Mouse (Mus musculus) stomach, embryonic 14.5 days (tissue): ENCODE measurements at regions not wholly inside any gene's neighbourhood (a gene's known extent, or its start where the extent isn't known, plus 50 kb on each side); places are given as distances from the start of the nearest gene placed in this dataset.

ENCODE experiments used
- ATAC-seq: fragments of 200-750 bp; cut with Nextera tagmentation; 2 replicates; pipeline ENCODE4 v1.8.0; 2017; ENCODE audit warnings: low read depth, moderate TSS enrichment; ENCODE audit not compliant: insufficient number of reproducible peaks, insufficient read depth, low FRiP score
- H3K27ac ChIP-seq: fragments of 300-500 bp; sonication (generic); 2 replicates; pipeline ENCODE4 v1.5.1; 2014; ENCODE audit warnings: mild to moderate bottlenecking, low read length, moderate library complexity, mixed read lengths
- H3K27me3 ChIP-seq: fragments of 300-500 bp; sonication (generic); 2 replicates; pipeline ENCODE4 v1.6.1; 2014; ENCODE audit warnings: low read length, control low read depth, mixed read lengths; ENCODE audit not compliant: control insufficient read depth, insufficient read depth
- H3K36me3 ChIP-seq: fragments of 300-500 bp; sonication (generic); 2 replicates; pipeline ENCODE4 v1.6.1; 2014; ENCODE audit warnings: mild to moderate bottlenecking, control low read depth, low read length, moderate library complexity, mixed read lengths; ENCODE audit not compliant: control insufficient read depth, insufficient read depth
- H3K4me1 ChIP-seq: fragments of 300-500 bp; sonication (generic); 2 replicates; pipeline ENCODE4 v1.6.1; 2014; ENCODE audit warnings: low read length, control low read depth, mixed read lengths; ENCODE audit not compliant: control insufficient read depth, insufficient read depth
- H3K4me2 ChIP-seq: fragments of 300-500 bp; sonication (generic); replicated peaks from 2 replicates; pipeline ENCODE4 v1.6.1; 2014; ENCODE audit warnings: low read depth, low read length, control low read depth
- H3K4me3 ChIP-seq: fragments of 300-500 bp; sonication (generic); 2 replicates; pipeline ENCODE4 v1.5.1; 2014; ENCODE audit warnings: low read depth, low read length, control low read depth
- H3K9ac ChIP-seq: fragments of 300-500 bp; sonication (generic); replicated peaks from 2 replicates; pipeline ENCODE4 v1.6.1; 2014; ENCODE audit warnings: low read depth, mild to moderate bottlenecking, control low read depth, low read length, moderate library complexity, mixed read lengths
- H3K9me3 ChIP-seq: fragments of 300-500 bp; sonication (generic); 2 replicates; pipeline ENCODE4 v1.6.1; 2016; ENCODE audit warnings: low read depth, low read length, control low read depth; ENCODE audit not compliant: control insufficient read depth
- WGBS: fragments of 180-500 bp; shearing (Covaris S2); extraction: QIAGEN DNeasy Blood & Tissue Kit; methylation state at CpG from one replicate; pipeline ENCODE4 v1.1.7; 2014; 5-methylcytosine and 5-hydroxymethylcytosine counted together

- Histone ChIP-seq H3K4me1 (no peaks in the 10 kb centered on the region), H3K4me3 (no peak overlapping the region), H3K4me2 (no peak overlapping the region), H3K27me3 (no peaks in the 10 kb centered on the region), H3K9ac (no peak overlapping the region), H3K9me3 (no peaks in the 10 kb centered on the region), H3K36me3 (no peaks in the 10 kb centered on the region), H3K27ac (no peak overlapping the region)
- 61% methylated on average over 7 of the region's 7 CpGs for WGBS
- no peak for ATAC-seq
Observed at GRCm38 (mm10) chr13:39950203-39950602, 411.0 kb downstream of the Ofcc1 start.

DNA sequence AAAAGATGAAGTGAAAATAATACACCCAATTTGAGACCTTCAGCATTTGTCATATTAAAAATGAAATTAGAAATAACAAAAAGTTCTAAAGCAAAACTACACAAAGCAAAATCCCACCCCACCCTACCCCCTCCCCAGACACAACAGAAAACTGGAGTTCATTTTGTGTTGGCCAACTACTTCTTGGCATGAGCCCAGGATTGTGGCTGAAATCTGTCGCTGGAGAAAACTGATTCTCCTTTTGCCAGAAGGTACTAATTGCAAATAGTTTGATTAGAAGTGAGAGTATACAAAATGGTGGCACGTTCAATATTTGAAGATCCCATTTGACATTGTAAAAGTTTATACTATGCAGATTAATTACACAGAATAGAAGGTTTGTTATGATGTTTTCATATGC lies 426.0 kb downstream of the Ofcc1 start:
- Histone ChIP-seq H3K27ac (no peak overlapping the region), H3K4me2 (no peak overlapping the region), H3K36me3 (no peaks in the 10 kb centered on the region), H3K4me3 (no peak overlapping the region), H3K4me1 (no peaks in the 10 kb centered on the region), H3K27me3 (no peaks in the 10 kb centered on the region), H3K9ac (no peak overlapping the region), H3K9me3 (no peaks in the 10 kb centered on the region)
- ATAC-seq: no peak
- 66% methylated on average over 2 of the region's 2 CpGs for WGBS

GRCm38 (mm10) chr13:39931487-39931886 lies 429.8 kb downstream of the Ofcc1 start:
- Histone ChIP-seq H3K4me3 (no peak overlapping the region), H3K4me2 (no peak overlapping the region), H3K36me3 (no peaks in the 10 kb centered on the region), H3K9ac (no peak overlapping the region), H3K4me1 (no peaks in the 10 kb centered on the region), H3K27me3 (no peaks in the 10 kb centered on the region), H3K9me3 (no peaks in the 10 kb centered on the region), H3K27ac (no peak overlapping the region)
- no peak for ATAC-seq
- WGBS: 71% methylated on average over 3 of the region's 3 CpGs

DNA sequence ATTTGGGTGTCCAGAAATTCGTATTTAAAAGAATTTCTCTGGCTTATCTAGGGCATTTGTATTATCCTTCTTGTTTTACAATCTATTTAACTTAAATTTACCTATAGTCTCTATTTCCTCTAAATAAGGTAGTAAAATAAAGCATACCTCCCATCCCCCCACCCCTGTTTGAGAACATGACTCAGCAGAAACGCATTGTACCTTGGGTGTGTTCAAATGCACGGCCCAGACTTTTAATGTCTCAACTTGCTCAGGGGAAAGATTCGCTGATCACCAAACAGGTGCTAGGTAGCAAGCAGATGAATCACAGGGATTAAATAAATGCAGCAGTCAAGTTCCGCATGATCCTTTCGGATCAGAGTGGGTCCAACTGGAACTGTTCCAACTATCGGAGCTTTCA lies 432.7 kb downstream of the Ofcc1 start:
- 62% methylated on average over 7 of the region's 7 CpGs for WGBS
- ATAC-seq: no peak
- Histone ChIP-seq H3K36me3 (no peaks in the 10 kb centered on the region), H3K27ac (no peak overlapping the region), H3K4me1 (no peaks in the 10 kb centered on the region), H3K9ac (no peak overlapping the region), H3K4me3 (no peak overlapping the region), H3K4me2 (no peak overlapping the region), H3K27me3 (no peaks in the 10 kb centered on the region), H3K9me3 (no peaks in the 10 kb centered on the region)

- H3K9ac ChIP-seq: no peak overlapping the region
- H3K4me2 ChIP-seq: no peak overlapping the region
- ATAC-seq: no peak
- H3K9me3 ChIP-seq: no peaks in the 10 kb centered on the region
- no peak overlapping the region for H3K4me3 ChIP-seq
- H3K27me3 ChIP-seq: no peaks in the 10 kb centered on the region
- no peak overlapping the region for H3K27ac ChIP-seq
- H3K4me1 ChIP-seq: no peaks in the 10 kb centered on the region
- H3K36me3 ChIP-seq: no peaks in the 10 kb centered on the region
- WGBS: 85% methylated on average over 4 of the region's 4 CpGs
Observed at GRCm38 (mm10) chr13:39924366-39924765, 436.9 kb downstream of the Ofcc1 start.

DNA sequence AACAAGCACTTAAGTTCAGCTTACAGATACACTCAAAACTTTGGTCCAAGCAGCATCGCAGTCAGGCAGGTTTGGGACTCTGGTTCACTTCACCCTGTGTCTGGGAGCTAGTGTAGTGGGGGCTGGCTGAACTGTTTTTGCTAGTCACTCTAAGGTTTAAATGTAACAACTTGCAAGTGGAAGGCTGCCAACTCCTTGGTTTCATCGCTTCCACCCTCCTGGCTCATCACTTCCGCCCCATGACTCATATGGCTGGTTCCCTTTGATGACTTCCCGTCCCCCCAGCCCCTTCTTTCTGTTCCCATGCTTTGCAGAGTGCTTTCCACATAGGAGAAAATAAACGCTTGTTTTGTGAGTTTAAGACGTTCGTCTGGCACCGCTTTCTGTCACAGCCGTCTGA lies 438.1 kb downstream of the Ofcc1 start:
- Histone ChIP-seq H3K27me3 (no peaks in the 10 kb centered on the region), H3K27ac (no peak overlapping the region), H3K4me1 (no peaks in the 10 kb centered on the region), H3K4me2 (no peak overlapping the region), H3K4me3 (no peak overlapping the region), H3K36me3 (no peaks in the 10 kb centered on the region), H3K9ac (no peak overlapping the region), H3K9me3 (no peaks in the 10 kb centered on the region)
- WGBS: 62% methylated on average over 9 of the region's 9 CpGs
- ATAC-seq: no peak

DNA sequence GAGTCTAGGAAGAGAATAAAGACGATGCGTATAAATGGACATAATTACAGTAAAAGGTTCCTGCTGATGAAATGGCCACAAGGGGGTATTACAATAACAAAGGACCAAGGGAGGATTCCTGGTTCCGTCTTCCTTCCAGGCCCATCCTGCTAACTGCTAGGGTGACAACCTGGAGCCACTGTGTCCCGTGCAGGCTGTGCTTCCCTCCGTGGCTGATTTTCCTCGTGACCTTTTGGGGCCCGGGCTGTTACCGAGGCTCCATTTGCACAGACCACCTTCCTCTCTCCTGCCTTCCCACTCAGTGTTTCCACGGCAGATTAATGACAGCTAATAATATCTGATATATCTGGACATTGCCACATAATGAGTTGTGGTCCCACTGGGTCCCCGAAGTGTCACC lies 453.5 kb downstream of the Ofcc1 start:
- no peaks in the 10 kb centered on the region for H3K4me1 ChIP-seq
- no peaks in the 10 kb centered on the region for H3K36me3 ChIP-seq
- ATAC-seq: no peak
- no peak overlapping the region for H3K9ac ChIP-seq
- 61% methylated on average over 10 of the region's 10 CpGs for WGBS
- H3K9me3 ChIP-seq: no peaks in the 10 kb centered on the region
- H3K4me2 ChIP-seq: no peak overlapping the region
- no peak overlapping the region for H3K4me3 ChIP-seq
- H3K27ac ChIP-seq: no peak overlapping the region
- H3K27me3 ChIP-seq: no peaks in the 10 kb centered on the region

GRCm38 (mm10) chr13:39904264-39904663 lies 457.0 kb downstream of the Ofcc1 start:
- no peak for ATAC-seq
- no peaks in the 10 kb centered on the region for H3K4me1 ChIP-seq
- no peak overlapping the region for H3K4me2 ChIP-seq
- no peak overlapping the region for H3K9ac ChIP-seq
- no peaks in the 10 kb centered on the region for H3K27me3 ChIP-seq
- 76% methylated on average over 8 of the region's 8 CpGs for WGBS
- H3K4me3 ChIP-seq: no peak overlapping the region
- no peaks in the 10 kb centered on the region for H3K9me3 ChIP-seq
- H3K27ac ChIP-seq: no peak overlapping the region
- H3K36me3 ChIP-seq: no peaks in the 10 kb centered on the region

- no peak overlapping the region for H3K4me3 ChIP-seq
- no peaks in the 10 kb centered on the region for H3K4me1 ChIP-seq
- no peak for ATAC-seq
Observed at GRCm38 (mm10) chr13:39903319-39903718, 457.9 kb downstream of the Ofcc1 start.

More at GRCm38 (mm10) chr13:39903319-39903718, 457.9 kb downstream of the Ofcc1 start:
- Histone ChIP-seq H3K9me3 (no peaks in the 10 kb centered on the region), H3K36me3 (no peaks in the 10 kb centered on the region), H3K9ac (no peak overlapping the region), H3K4me2 (no peak overlapping the region), H3K27ac (no peak overlapping the region), H3K27me3 (no peaks in the 10 kb centered on the region)
- WGBS: 80% methylated on average over 3 of the region's 3 CpGs
